Mouse (Mus musculus): ENCODE results near the gene Arv1. TPM values are rescaled to one million over a fixed set of nuclear protein-coding genes. Genes with fewer than 3 reads are reported as not detected.

The Arv1 gene
- total RNA-seq, 4 experiments from 2014 or later = 1.5 to 4.5 (median 3.5) TPM

- DNase-seq (ENCODE audit: low spot score in 2 of 2) = no peak
These were observed 2.4 kb downstream of the Arv1 start for GRCm38 (mm10) chr8:124724301-124724700.

GRCm38 (mm10) chr8:124732828-124733227 is 10.9 kb downstream of the Arv1 start:
- no peak for DNase-seq (ENCODE audit: low spot score in 2 of 2)

GRCm38 (mm10) chr8:124735371-124735911 is 13.5 kb downstream of the Arv1 start:
- DNase-seq (ENCODE audit: low spot score in 2 of 2) = no peak

- no peak for DNase-seq (ENCODE audit: low spot score in 2 of 2)
These were observed 17.3 kb downstream of the Arv1 start for GRCm38 (mm10) chr8:124739268-124739667.

- no peak for DNase-seq (ENCODE audit: low spot score in 2 of 2)
These were observed 24.7 kb downstream of the Arv1 start for GRCm38 (mm10) chr8:124746661-124747060.

- no peak for DNase-seq (ENCODE audit: low spot score in 2 of 2)
These were observed 29.3 kb downstream of the Arv1 start for GRCm38 (mm10) chr8:124751191-124751590.

- DNase-seq (ENCODE audit: low spot score in 2 of 2) = no peak
These were observed 29.8 kb downstream of the Arv1 start, which contains the start of gene Fam89a for GRCm38 (mm10) chr8:124751709-124752173. Fam89a (minus strand) TSS chr8:124751832.

GRCm38 (mm10) chr8:124752325-124752862 is 30.5 kb downstream of the Arv1 start:
- no peak for DNase-seq (ENCODE audit: low spot score in 2 of 2)

- no peak for DNase-seq (ENCODE audit: low spot score in 2 of 2)
These were observed 32.3 kb downstream of the Arv1 start for GRCm38 (mm10) chr8:124754101-124754791.

- DNase-seq (ENCODE audit: low spot score in 2 of 2) = no peak
These were observed 32.9 kb downstream of the Arv1 start for GRCm38 (mm10) chr8:124754792-124755190.

GRCm38 (mm10) chr8:124755481-124755880 is 33.5 kb downstream of the Arv1 start:
- DNase-seq (ENCODE audit: low spot score in 2 of 2) = no peak

GRCm38 (mm10) chr8:124756153-124756552 is 34.2 kb downstream of the Arv1 start:
- DNase-seq (ENCODE audit: low spot score in 2 of 2) = no peak

GRCm38 (mm10) chr8:124756601-124757000 is 34.7 kb downstream of the Arv1 start:
- no peak for DNase-seq (ENCODE audit: low spot score in 2 of 2)

- DNase-seq (ENCODE audit: low spot score in 2 of 2) = no peak
These were observed 36.6 kb downstream of the Arv1 start for GRCm38 (mm10) chr8:124758544-124758943.

GRCm38 (mm10) chr8:124763061-124763460 is 41.1 kb downstream of the Arv1 start:
- no peak for DNase-seq (ENCODE audit: low spot score in 2 of 2)

GRCm38 (mm10) chr8:124772389-124772788 is 50.5 kb downstream of the Arv1 start:
- no peak for DNase-seq (ENCODE audit: low spot score in 2 of 2)

GRCm38 (mm10) chr8:124775695-124776094 is 53.8 kb downstream of the Arv1 start:
- peak; percentile 41 to 47 for DNase-seq (ENCODE audit: low spot score in 2 of 2)

- peak in 1 of 2 experiments; percentile 15 for DNase-seq (ENCODE audit: low spot score in 2 of 2)
These were observed 58.3 kb downstream of the Arv1 start for GRCm38 (mm10) chr8:124780236-124780635.

- no peak for DNase-seq (ENCODE audit: low spot score in 2 of 2)
These were observed 60.5 kb downstream of the Arv1 start for GRCm38 (mm10) chr8:124782431-124782830.

- DNase-seq (ENCODE audit: low spot score in 2 of 2) = no peak
These were observed 61.3 kb downstream of the Arv1 start for GRCm38 (mm10) chr8:124783228-124783627.
